In the genomic region with DNA sequence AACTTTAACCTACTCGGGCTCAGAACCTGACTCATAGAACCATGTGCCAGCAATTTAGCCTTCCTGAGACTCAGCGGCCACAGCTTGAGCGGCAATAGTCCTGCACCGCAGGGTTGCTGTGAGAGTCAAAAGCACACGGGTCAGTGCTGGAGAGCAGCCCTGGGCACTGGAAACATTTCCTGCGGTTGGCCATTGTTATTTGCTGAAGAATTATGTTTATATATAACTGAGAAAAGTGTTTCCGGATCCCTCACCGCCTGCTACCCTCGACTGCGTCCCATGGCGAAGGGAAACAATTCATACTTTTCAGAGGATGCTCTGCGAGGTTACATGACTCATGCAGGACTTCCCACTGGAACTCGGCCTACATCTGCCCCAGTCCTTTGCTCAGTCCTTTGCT, we compare ENCODE assay signal across 16 mouse cellular contexts. TPM values are rescaled to one million over a fixed set of nuclear protein-coding genes. Genes with fewer than 3 reads are reported as not detected.
DNase-seq lines count a peak whose midpoint lies in the region; ATAC-seq and TF ChIP-seq lines count a peak whose summit lies in the region.
"Had no signal": no experiment of that assay in that cellular context is flagged by ENCODE, and none has a peak within 500 bp of the region (broad histone marks: within the 10 kb centered on the region; RNA-seq: fewer than 3 reads in every experiment).

No protein-coding gene starts in this region.

- H3K27ac ChIP-seq in kidney, embryonic 14.5 days (ENCODE audit: low read depth, low read length): no peak overlapping the region
- no peak overlapping the region for H3K27ac ChIP-seq in stomach, postnatal 0 days (replicated peaks)
- H3K27ac ChIP-seq: embryonic facial prominence, embryonic 15.5 days; liver, embryonic 15.5 days; midbrain, embryonic 13.5 days had no signal

- TF ChIP-seq POLR2A in lung, adult 2 months (IDR thresholded peaks at IDR 0.05; ENCODE audit: borderline replicate concordance, extremely low read depth, low read depth, low read length): 0 out of 2 replicates have a peak, but pooled peaks have one; percentile 24

- no peak for TF ChIP-seq EP300 in stomach, postnatal 0 days (optimal IDR thresholded peaks at IDR 0.05)

- ATAC-seq in kidney, embryonic 14.5 days (ENCODE audit: low FRiP score, low TSS enrichment): no peak
- ATAC-seq in stomach, postnatal 0 days (ENCODE audit: low FRiP score, low TSS enrichment): peak; percentile 33; the same call in 1 of the 2 replicates
- ATAC-seq: midbrain, embryonic 13.5 days had no signal

- no peak overlapping the region for H3K4me2 ChIP-seq in kidney, embryonic 14.5 days (replicated peaks; ENCODE audit: low read depth, low read length)
- no peak overlapping the region for H3K4me2 ChIP-seq in stomach, postnatal 0 days (replicated peaks; ENCODE audit: low read depth)
- H3K4me2 ChIP-seq: embryonic facial prominence, embryonic 15.5 days; liver, embryonic 15.5 days; midbrain, embryonic 13.5 days had no signal

- DNase-seq in adrenal gland, adult 2 months: peak; percentile 20
- no peak for DNase-seq in adrenal gland, postnatal 10 days
- DNase-seq in kidney, adult 11 months: peak; percentile 19
- DNase-seq in lung, adult 2 months: no peak
- no peak for DNase-seq in stomach, postnatal 0 days (ENCODE audit: low spot score)
- no peak for DNase-seq in thymus, postnatal 36 days
- no peak for DNase-seq in thymus, postnatal 14 days
- DNase-seq: cerebellum, postnatal 10 days; right cerebral cortex, postnatal 4 days had no signal

- WGBS in kidney, embryonic 14.5 days: 85% methylated on average over 13 of the region's 13 CpGs
- 42% methylated on average over 13 of the region's 13 CpGs for WGBS in lung, adult 2 months
- 62% methylated on average over 13 of the region's 13 CpGs for WGBS in stomach, postnatal 0 days

- no peaks in the 10 kb centered on the region for H3K4me1 ChIP-seq in kidney, embryonic 14.5 days (ENCODE audit: control insufficient read depth, insufficient read depth, low read length)
- H3K4me1 ChIP-seq in lung, adult 2 months (ENCODE audit: control insufficient read depth, insufficient read depth, low read length): peaks cover 6% of the 10 kb centered on the region
- no peaks in the 10 kb centered on the region for H3K4me1 ChIP-seq in stomach, postnatal 0 days (replicated peaks; ENCODE audit: control insufficient read depth, insufficient read depth)
- H3K4me1 ChIP-seq: embryonic facial prominence, embryonic 15.5 days; midbrain, embryonic 13.5 days had no signal

- H3K9ac ChIP-seq in kidney, embryonic 14.5 days (ENCODE audit: low read depth, low read length): no peak overlapping the region
- no peak overlapping the region for H3K9ac ChIP-seq in stomach, postnatal 0 days (ENCODE audit: low read length)
- H3K9ac ChIP-seq: embryonic facial prominence, embryonic 15.5 days; liver, embryonic 15.5 days; midbrain, embryonic 13.5 days had no signal

- H3K27me3 ChIP-seq in kidney, embryonic 14.5 days (ENCODE audit: control insufficient read depth, insufficient read depth, low read length): no peaks in the 10 kb centered on the region
- H3K27me3 ChIP-seq in stomach, postnatal 0 days (ENCODE audit: control insufficient read depth, insufficient read depth, low read length): no peaks in the 10 kb centered on the region
- H3K27me3 ChIP-seq: embryonic facial prominence, embryonic 15.5 days; midbrain, embryonic 13.5 days had no signal

- TF ChIP-seq CTCF in lung, adult 2 months (IDR thresholded peaks at IDR 0.05; ENCODE audit: insufficient read depth, low read length): no peak
- TF ChIP-seq CTCF in stomach, postnatal 0 days (IDR thresholded peaks at IDR 0.05; ENCODE audit: low read depth): no peak

- no peaks in the 10 kb centered on the region for H3K36me3 ChIP-seq in kidney, embryonic 14.5 days (ENCODE audit: control insufficient read depth, insufficient read depth, low read length)
- H3K36me3 ChIP-seq in stomach, postnatal 0 days (ENCODE audit: control insufficient read depth, insufficient read depth, low read length): no peaks in the 10 kb centered on the region
- H3K36me3 ChIP-seq: embryonic facial prominence, embryonic 15.5 days; liver, embryonic 15.5 days; midbrain, embryonic 13.5 days had no signal

- H3K4me3 ChIP-seq in kidney, embryonic 14.5 days (ENCODE audit: low read length): no peak overlapping the region
- no peak overlapping the region for H3K4me3 ChIP-seq in lung, adult 2 months (replicated peaks; ENCODE audit: extremely low read depth, low read depth, low read length)
- no peak overlapping the region for H3K4me3 ChIP-seq in stomach, postnatal 0 days (ENCODE audit: low read depth, low read length)
- H3K4me3 ChIP-seq: embryonic facial prominence, embryonic 15.5 days; liver, embryonic 15.5 days; midbrain, embryonic 13.5 days had no signal

- H3K9me3 ChIP-seq in kidney, embryonic 14.5 days (ENCODE audit: control insufficient read depth, low read length): no peaks in the 10 kb centered on the region
- H3K9me3 ChIP-seq in stomach, postnatal 0 days (ENCODE audit: control insufficient read depth, low read length): no peaks in the 10 kb centered on the region
- H3K9me3 ChIP-seq: embryonic facial prominence, embryonic 15.5 days; liver, embryonic 15.5 days; midbrain, embryonic 13.5 days had no signal

RNA-seq across cellular contexts. Expression of a gene that starts 13.5 kb away (rescaled TPM):
- total RNA-seq in adrenal gland, adult 2 months (2021): not detected
- not detected in 2 replicates for polyA plus RNA-seq in adrenal gland, adult 2 months (2012; rRNA removed)
- total RNA-seq in adrenal gland, postnatal 10 days (2021): under 1 TPM; 0.48 to 0.73 TPM
- not detected in 2 replicates for polyA plus RNA-seq in kidney, embryonic 14.5 days (2014; fragmentation: Nextera tagmentation; extraction: Ambion mirVana)
- polyA plus RNA-seq in lung, adult 2 months (2012; rRNA removed): not detected in 2 replicates
- not detected in 2 replicates for polyA plus RNA-seq in stomach, postnatal 0 days (2015; fragmentation: Nextera tagmentation; extraction: Ambion mirVana)
- total RNA-seq: heart, postnatal 14 days had no signal
- polyA plus RNA-seq: embryonic facial prominence, embryonic 15.5 days; large intestine, adult 2 months; midbrain, embryonic 13.5 days; neural tube, embryonic 14.5 days had no signal

RNA-seq across cellular contexts. Expression of a gene that starts 21.2 kb away (rescaled TPM):
- total RNA-seq in adrenal gland, adult 2 months (2021): not detected
- polyA plus RNA-seq in adrenal gland, adult 2 months (2012; rRNA removed): not detected in 2 replicates
- total RNA-seq in adrenal gland, postnatal 10 days (2021): 10 to 100 TPM in 1 of 2 experiments, 1 to 10 TPM in 1; 5.4 to 14.4 TPM
- polyA plus RNA-seq in kidney, embryonic 14.5 days (2014; fragmentation: Nextera tagmentation; extraction: Ambion mirVana): not detected in 2 replicates
- polyA plus RNA-seq in lung, adult 2 months (2012; rRNA removed): 0.15 and 1.2 TPM in 2 replicates
- 0.16 TPM in 1 of 2 replicates, not detected in the other for polyA plus RNA-seq in stomach, postnatal 0 days (2015; fragmentation: Nextera tagmentation; extraction: Ambion mirVana)
- total RNA-seq: heart, postnatal 14 days had no signal
- polyA plus RNA-seq: embryonic facial prominence, embryonic 15.5 days; neural tube, embryonic 14.5 days had no signal

RNA-seq across cellular contexts. Expression of a gene that starts 35.5 kb away (rescaled TPM):
- 100 to 1,000 TPM; 105 to 125 TPM for total RNA-seq in adrenal gland, adult 2 months (2021)
- polyA plus RNA-seq in adrenal gland, adult 2 months (2012; rRNA removed): 78.7 and 92.2 TPM in 2 replicates
- 100 to 1,000 TPM; 111 to 125 TPM for total RNA-seq in adrenal gland, postnatal 10 days (2021)
- polyA plus RNA-seq in kidney, embryonic 14.5 days (2014; fragmentation: Nextera tagmentation; extraction: Ambion mirVana): 260 and 334 TPM in 2 replicates
- 72.9 and 97.8 TPM in 2 replicates for polyA plus RNA-seq in lung, adult 2 months (2012; rRNA removed)
- 84.8 and 90.0 TPM in 2 replicates for polyA plus RNA-seq in stomach, postnatal 0 days (2015; fragmentation: Nextera tagmentation; extraction: Ambion mirVana)

RNA-seq across cellular contexts. Expression of a gene that starts 35.8 kb away (rescaled TPM):
- 1 to 10 TPM; 1.1 to 1.4 TPM for total RNA-seq in adrenal gland, adult 2 months (2021)
- 0.54 and 0.83 TPM in 2 replicates for polyA plus RNA-seq in adrenal gland, adult 2 months (2012; rRNA removed)
- 1 to 10 TPM in 1 of 2 experiments, under 1 TPM in 1; 0.66 to 1.0 TPM for total RNA-seq in adrenal gland, postnatal 10 days (2021)
- polyA plus RNA-seq in kidney, embryonic 14.5 days (2014; fragmentation: Nextera tagmentation; extraction: Ambion mirVana): 0.53 and 0.86 TPM in 2 replicates
- polyA plus RNA-seq in lung, adult 2 months (2012; rRNA removed): 0.20 and 0.27 TPM in 2 replicates
- polyA plus RNA-seq in stomach, postnatal 0 days (2015; fragmentation: Nextera tagmentation; extraction: Ambion mirVana): 0.62 and 0.73 TPM in 2 replicates

RNA-seq across cellular contexts. Expression of a gene that starts 46.3 kb away (rescaled TPM):
- 100 to 1,000 TPM in 1 of 2 experiments, 10 to 100 TPM in 1; 87.8 to 114 TPM for total RNA-seq in adrenal gland, adult 2 months (2021)
- 66.5 and 78.9 TPM in 2 replicates for polyA plus RNA-seq in adrenal gland, adult 2 months (2012; rRNA removed)
- total RNA-seq in adrenal gland, postnatal 10 days (2021): 100 to 1,000 TPM; 102 to 111 TPM
- polyA plus RNA-seq in kidney, embryonic 14.5 days (2014; fragmentation: Nextera tagmentation; extraction: Ambion mirVana): 8.1 and 10.1 TPM in 2 replicates
- 208 and 218 TPM in 2 replicates for polyA plus RNA-seq in lung, adult 2 months (2012; rRNA removed)
- polyA plus RNA-seq in stomach, postnatal 0 days (2015; fragmentation: Nextera tagmentation; extraction: Ambion mirVana): 32.9 and 34.0 TPM in 2 replicates

Comparison
In these comparisons a context has a peak if more than half of its experiments do, and no peak if none do; other contexts are left out.
1. DNase-seq: peak in adrenal gland, adult 2 months (single experiment) and kidney, adult 11 months (single experiment); none in adrenal gland, postnatal 10 days (single experiment), lung, adult 2 months (single experiment), stomach, postnatal 0 days (single experiment), thymus, postnatal 36 days (0 of 2) and thymus, postnatal 14 days (single experiment).